Mouse (Mus musculus) embryonic fibroblast, embryonic 13.5 days (primary cell): ENCODE data around the gene Entpd6.

ENCODE experiments used
- CTCF ChIP-seq: IDR thresholded peaks from 2 replicates; pipeline ENCODE4 v1.5.1; 2011; ENCODE audit warnings: mild to moderate bottlenecking, control low read depth, low read length, moderate library complexity, borderline replicate concordance; ENCODE audit not compliant: insufficient read depth
- POLR2A ChIP-seq: IDR thresholded peaks from 2 replicates; pipeline ENCODE4 v1.6.1; 2011; ENCODE audit warnings: low read depth, mild to moderate bottlenecking, control low read depth, low read length, moderate library complexity

DNA sequence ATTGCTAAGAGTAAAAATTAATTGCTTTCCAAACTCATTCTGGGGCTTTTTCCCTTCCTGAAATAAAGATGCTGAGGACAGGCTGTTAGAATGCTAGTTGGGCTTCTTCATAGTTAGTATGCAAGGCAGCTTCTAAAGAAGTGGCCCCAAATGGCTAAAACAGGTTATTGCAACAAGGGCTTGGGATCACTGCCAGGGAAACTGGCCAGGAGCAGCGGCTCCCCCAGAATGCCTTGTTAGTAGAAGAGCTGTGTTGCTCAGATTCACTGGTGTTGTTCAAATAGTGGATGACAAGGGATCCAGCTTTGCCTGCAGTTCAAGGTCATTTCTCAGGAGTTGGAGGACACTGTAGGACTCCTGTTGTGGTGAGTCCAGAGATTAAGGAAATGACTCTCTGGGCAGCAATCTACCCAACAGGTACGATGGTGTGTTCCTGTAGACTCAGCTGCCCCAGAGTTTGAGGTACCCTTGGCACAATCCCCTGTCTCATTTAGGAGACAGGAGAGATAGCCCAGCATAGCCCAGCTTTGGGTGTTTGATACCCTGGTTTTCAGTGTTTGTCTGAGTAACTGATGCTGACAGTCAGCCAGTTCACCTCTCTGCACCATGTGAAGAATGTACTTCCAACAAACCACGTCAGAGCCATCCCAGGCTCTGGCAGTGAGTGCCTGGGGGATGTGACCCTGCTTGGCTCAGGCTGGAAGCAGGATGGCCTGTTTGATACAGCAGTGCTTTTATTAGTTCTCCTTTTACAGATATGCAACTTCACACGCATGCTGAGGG lies 40.1 kb downstream of the Entpd6 start:
- TF ChIP-seq CTCF = no peak
- no peak for TF ChIP-seq POLR2A
